Mouse (Mus musculus): ENCODE results near the gene Fam169b. TPM values are rescaled to one million over a fixed set of nuclear protein-coding genes. Genes with fewer than 3 reads are reported as not detected.
"Not testable (repeated sequence)": the region's sequence is repeated elsewhere in the genome, so short reads cannot be mapped to it uniquely, and the experiment has no call there.

Fam169b gene
- polyA plus RNA-seq, 1 experiment from 2014 or later: 0.14 TPM

DNA sequence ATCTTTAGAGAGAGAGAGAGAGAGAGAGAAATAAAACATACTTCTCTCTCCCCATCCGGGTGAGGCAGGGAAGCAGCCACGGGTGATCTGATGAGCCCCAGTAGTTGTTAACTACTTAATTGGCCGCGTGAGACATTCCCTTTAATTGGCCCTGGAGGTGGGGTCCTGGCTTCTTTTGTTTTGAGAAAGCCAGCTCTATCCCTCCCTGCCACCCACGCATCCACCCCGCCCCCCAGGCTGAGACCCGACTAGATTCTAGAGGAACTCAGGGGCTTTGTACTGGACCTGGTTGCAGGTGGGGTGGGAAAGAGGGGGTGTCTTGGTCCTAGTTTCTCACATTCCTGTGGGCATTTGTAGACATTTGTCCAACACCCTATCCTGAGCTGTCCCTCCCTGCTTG is 8.2 kb upstream of the Fam169b start:
- Histone ChIP-seq H3K4me2 (no peak overlapping the region), H3K9ac (replicated peaks) (no peak overlapping the region), H3K4me1 (peaks cover 16% of the 10 kb centered on the region), H3K27me3 (replicated peaks) (peaks cover 10% of the 10 kb centered on the region; the same call in 1 of the 2 replicates), H3K27ac (replicated peaks) (no peak overlapping the region), H3K4me3 (replicated peaks) (no peak overlapping the region), H3K9me3 (replicated peaks) (no peaks in the 10 kb centered on the region), H3K36me3 (no peaks in the 10 kb centered on the region)
- 23% methylated on average over 7 of the region's 7 CpGs for WGBS
- no peak for ATAC-seq (ENCODE audit: low FRiP score)

DNA sequence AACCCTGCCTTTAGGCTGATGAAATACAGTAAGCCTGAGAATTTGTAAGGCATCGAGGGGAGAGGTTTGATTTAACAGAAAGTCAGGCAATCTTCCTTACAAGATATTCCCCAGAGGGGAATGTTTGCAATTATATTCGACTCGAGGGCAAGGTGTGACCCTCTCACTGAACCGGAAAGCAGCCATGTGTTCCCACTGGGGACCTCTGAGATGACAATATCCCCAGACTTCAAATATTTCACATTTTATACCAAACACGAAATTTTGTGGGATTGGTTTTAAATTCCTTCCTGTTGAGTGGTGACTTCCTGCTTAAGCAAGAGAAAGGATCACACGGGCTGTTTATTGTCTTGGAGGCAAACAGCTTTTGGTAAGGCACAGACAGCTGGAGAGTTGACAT is 6.9 kb upstream of the Fam169b start:
- Histone ChIP-seq H3K27me3 (replicated peaks) (peaks cover 10% of the 10 kb centered on the region; the same call in 1 of the 2 replicates), H3K4me3 (replicated peaks) (no peak overlapping the region), H3K4me1 (peaks cover 16% of the 10 kb centered on the region), H3K4me2 (no peak overlapping the region), H3K9ac (replicated peaks) (no peak overlapping the region), H3K9me3 (replicated peaks) (no peaks in the 10 kb centered on the region), H3K36me3 (no peaks in the 10 kb centered on the region), H3K27ac (replicated peaks) (no peak overlapping the region)
- WGBS: 17% methylated on average over 6 of the region's 6 CpGs
- ATAC-seq (ENCODE audit: low FRiP score): no peak

DNA sequence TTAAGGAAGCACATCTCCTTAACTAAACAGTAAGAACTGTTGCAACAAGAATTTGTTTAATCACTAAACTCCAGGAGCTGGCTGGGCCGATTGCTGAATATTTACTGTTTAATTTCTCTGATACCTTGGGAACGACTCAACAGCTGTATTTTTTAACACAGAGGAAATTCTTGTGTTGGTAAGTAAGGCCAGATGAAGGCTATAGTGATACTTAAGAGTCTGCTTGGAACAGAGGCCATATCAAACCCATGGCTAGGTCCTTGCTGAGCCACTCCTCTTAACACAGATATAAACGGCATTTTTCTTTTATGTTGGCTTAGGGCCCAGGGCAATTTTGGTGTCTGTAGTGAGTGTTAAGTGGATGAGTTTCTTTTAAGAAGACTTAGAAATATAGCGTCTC is 3.1 kb upstream of the Fam169b start:
- WGBS: 66% methylated on average over 4 of the region's 4 CpGs
- no peak overlapping the region for H3K27ac ChIP-seq (replicated peaks)
- H3K4me2 ChIP-seq: no peak overlapping the region
- peaks cover 1% of the 10 kb centered on the region for H3K4me1 ChIP-seq
- H3K27me3 ChIP-seq (replicated peaks): peaks cover 10% of the 10 kb centered on the region; the same call in 1 of the 2 replicates
- no peaks in the 10 kb centered on the region for H3K9me3 ChIP-seq (replicated peaks)
- H3K36me3 ChIP-seq: no peaks in the 10 kb centered on the region
- ATAC-seq (ENCODE audit: low FRiP score): no peak
- H3K9ac ChIP-seq (replicated peaks): no peak overlapping the region
- no peak overlapping the region for H3K4me3 ChIP-seq (replicated peaks)

DNA sequence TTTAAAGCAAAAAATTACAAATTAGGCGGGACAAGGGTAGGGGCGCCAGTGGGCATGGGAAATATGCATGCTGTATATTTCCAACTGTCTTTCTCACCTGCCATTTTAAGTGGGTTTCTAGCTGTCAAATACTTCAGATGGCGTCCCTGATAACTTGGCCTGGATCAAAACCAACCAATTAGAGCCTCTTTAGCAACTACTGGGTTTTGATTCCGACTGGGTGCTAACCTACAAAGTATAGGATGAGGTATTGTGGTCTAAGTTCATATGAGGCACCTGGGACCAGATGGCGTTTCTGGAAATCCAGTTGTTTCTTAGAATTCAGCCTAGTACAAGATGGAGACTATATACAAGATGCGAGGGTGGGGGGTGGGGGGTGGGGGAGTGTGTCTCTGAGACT is 1.8 kb upstream of the Fam169b start:
- Histone ChIP-seq H3K27ac (replicated peaks) (no peak overlapping the region), H3K36me3 (no peaks in the 10 kb centered on the region), H3K27me3 (replicated peaks) (peaks cover 16% of the 10 kb centered on the region), H3K4me3 (replicated peaks) (no peak overlapping the region), H3K4me2 (no peak overlapping the region), H3K4me1 (peaks cover 12% of the 10 kb centered on the region), H3K9me3 (replicated peaks) (no peaks in the 10 kb centered on the region), H3K9ac (replicated peaks) (no peak overlapping the region)
- no peak for ATAC-seq (ENCODE audit: low FRiP score)
- 93% methylated on average over 6 of the region's 6 CpGs for WGBS

DNA sequence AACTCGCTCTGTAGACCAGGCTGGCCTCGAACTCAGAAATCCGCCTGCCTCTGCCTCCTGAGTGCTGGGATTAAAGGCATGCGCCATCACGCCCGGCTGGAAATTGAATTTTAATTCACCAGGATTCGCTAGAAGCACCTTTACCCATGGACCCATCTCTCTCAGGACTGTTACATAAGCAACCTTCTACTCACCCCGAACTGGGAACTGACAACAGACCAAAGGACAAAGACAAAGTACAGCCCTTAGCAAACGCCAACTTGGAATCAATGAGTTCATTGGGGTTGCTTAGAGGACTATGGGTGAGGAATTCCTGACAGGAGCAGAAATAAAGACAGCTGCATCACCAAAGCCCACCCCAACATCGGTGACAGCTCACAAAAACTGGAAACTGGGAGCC is 1.0 kb upstream of the Fam169b start:
- no peak overlapping the region for H3K4me3 ChIP-seq (replicated peaks)
- H3K9me3 ChIP-seq (replicated peaks): no peaks in the 10 kb centered on the region
- ATAC-seq (ENCODE audit: low FRiP score): no peak
- WGBS: 79% methylated on average over 10 of the region's 10 CpGs
- H3K4me2 ChIP-seq: no peak overlapping the region
- no peaks in the 10 kb centered on the region for H3K36me3 ChIP-seq
- peaks cover 23% of the 10 kb centered on the region for H3K27me3 ChIP-seq (replicated peaks)
- H3K9ac ChIP-seq (replicated peaks): no peak overlapping the region
- H3K27ac ChIP-seq (replicated peaks): no peak overlapping the region
- H3K4me1 ChIP-seq: peaks cover 16% of the 10 kb centered on the region

DNA sequence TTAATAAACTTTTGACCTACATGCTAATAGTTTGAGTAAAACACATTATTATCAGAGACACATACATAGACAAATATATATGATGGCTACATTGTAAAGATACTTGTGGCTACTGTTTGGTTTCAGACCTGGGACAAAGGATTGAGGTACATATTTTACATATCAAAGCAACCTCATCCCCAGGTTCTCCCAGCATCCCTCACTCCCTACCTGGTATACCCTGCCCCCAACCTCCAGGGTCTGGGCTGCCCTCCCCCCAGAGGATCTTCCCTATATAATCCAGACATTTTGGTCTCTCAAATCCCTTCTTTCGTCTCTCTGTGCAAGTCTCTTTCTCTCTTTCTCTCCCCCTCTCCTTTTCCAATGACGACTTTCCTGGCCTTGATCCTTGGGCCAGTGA is 579 bp downstream of the Fam169b start:
- 54% methylated on average over 2 of the region's 2 CpGs for WGBS
- no peak for ATAC-seq (ENCODE audit: low FRiP score)
- H3K27ac ChIP-seq (replicated peaks): no peak overlapping the region

DNA sequence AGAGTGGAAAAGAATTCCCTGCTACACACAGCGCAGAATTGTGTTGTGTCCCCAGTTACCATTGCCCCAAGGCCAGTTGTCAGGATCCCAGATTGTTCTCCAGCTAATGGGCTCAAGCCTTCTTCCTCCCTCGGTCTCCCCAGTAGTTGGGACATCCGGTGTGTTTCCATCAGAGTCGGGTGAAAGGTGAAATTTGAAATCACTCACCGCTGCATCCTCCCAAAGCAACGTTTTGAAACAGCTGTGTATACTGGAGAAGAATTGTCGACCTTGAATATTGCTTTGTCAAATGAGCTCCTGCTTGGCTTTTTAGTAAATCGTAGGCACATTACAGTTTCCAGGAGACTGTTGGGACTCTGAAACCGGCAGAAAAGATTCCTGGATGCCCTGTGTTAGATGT is 1.3 kb downstream of the Fam169b start:
- Histone ChIP-seq H3K27ac (replicated peaks) (no peak overlapping the region), H3K4me1 (peaks cover 16% of the 10 kb centered on the region), H3K4me2 (no peak overlapping the region), H3K9ac (replicated peaks) (no peak overlapping the region), H3K27me3 (replicated peaks) (peaks cover 29% of the 10 kb centered on the region), H3K9me3 (replicated peaks) (no peaks in the 10 kb centered on the region), H3K36me3 (no peaks in the 10 kb centered on the region), H3K4me3 (replicated peaks) (no peak overlapping the region)
- WGBS: 69% methylated on average over 9 of the region's 9 CpGs
- no peak for ATAC-seq (ENCODE audit: low FRiP score)

More for the DNA sequence above, 579 bp downstream of the Fam169b start:
- H3K9ac ChIP-seq (replicated peaks): no peak overlapping the region
- no peak overlapping the region for H3K4me2 ChIP-seq
- no peak overlapping the region for H3K4me3 ChIP-seq (replicated peaks)
- no peaks in the 10 kb centered on the region for H3K9me3 ChIP-seq (replicated peaks)
- peaks cover 29% of the 10 kb centered on the region for H3K27me3 ChIP-seq (replicated peaks)
- peaks cover 16% of the 10 kb centered on the region for H3K4me1 ChIP-seq
- no peaks in the 10 kb centered on the region for H3K36me3 ChIP-seq

DNA sequence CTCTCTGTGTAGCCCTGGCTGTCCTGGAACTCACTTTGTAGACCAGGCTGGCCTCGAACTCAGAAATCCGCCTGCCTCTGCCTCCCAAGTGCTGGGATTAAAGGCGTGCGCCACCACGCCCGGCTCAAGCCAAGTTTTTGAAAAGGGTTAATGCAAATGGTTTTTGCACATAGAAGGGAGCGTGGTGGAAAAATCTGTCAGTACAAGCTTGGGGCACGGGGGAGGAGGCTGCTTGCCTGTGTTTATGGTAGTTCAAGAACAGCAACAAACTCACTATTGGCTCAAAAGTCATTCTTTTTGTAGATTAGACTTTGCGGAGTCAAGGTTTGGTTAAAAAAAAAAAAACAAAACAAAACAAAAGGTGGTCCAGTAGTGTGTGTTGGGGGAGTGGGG is 1.8 kb downstream of the Fam169b start:
- Histone ChIP-seq H3K4me1 (peaks cover 16% of the 10 kb centered on the region), H3K27me3 (replicated peaks) (peaks cover 29% of the 10 kb centered on the region), H3K4me2 (peak overlapping the region; percentile 67), H3K4me3 (replicated peaks) (peak overlapping the region; percentile 27; the same call in 1 of the 2 replicates)
- not testable (repeated sequence) for H3K9me3 ChIP-seq (replicated peaks); H3K36me3 ChIP-seq; ATAC-seq (ENCODE audit: low FRiP score); H3K9ac ChIP-seq (replicated peaks); H3K27ac ChIP-seq (replicated peaks)
- WGBS: 48% methylated on average over 9 of the region's 9 CpGs

DNA sequence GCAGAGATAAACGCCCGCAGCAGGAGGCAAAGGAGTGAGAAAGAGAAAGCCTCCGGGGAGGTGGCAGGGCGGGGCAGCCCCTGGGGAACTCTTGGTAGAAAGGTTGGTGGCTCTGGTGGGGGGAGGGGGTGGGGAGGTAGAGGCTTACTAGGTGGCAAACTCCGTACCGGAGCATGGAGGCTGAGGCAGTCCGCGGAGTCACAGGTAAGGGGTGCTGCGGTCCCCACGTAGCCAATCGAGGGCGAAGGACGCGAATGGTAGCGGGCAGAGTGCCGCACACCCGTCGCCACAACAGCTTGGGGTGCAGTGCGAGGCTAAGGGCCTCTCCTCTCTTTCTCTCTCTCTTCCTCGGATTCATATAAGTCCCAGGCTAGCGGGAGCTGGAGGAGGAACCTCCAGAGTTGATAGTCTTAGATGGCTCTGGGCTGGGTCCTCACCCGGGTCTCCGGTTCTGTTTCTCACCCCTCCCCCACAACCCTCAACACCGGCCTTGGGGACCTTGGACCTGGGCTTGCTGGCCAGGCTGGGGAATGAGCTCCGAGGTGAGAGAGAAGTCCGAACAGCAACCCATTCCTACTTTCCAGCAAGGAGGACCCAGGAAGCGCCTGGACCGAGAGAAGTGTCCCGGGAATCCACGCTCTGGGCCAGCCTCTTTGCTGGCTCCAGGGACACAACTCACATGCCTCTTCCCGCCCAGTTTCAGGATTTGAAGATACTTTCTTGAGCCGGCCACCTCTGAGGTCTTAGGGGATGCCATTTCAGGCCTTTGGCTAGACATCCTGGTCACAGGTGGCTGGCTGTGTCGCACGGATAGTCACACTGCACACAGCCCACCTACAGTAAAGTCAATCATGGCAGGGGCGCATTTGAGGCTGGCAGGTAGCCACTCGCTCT is 2.4 kb downstream of the Fam169b start:
- H3K4me3 ChIP-seq (replicated peaks): peak overlapping the region; percentile 27
- WGBS: 4% methylated on average over 36 of the region's 36 CpGs
- peaks cover 16% of the 10 kb centered on the region for H3K4me1 ChIP-seq
- no peaks in the 10 kb centered on the region for H3K9me3 ChIP-seq (replicated peaks)
- H3K4me2 ChIP-seq: peak overlapping the region; percentile 67
- H3K9ac ChIP-seq (replicated peaks): 0 out of 2 replicates have a peak overlapping the region, but pooled peaks have one; percentile 17
- no peaks in the 10 kb centered on the region for H3K36me3 ChIP-seq
- H3K27me3 ChIP-seq (replicated peaks): peaks cover 29% of the 10 kb centered on the region
- no peak for ATAC-seq (ENCODE audit: low FRiP score)
- no peak overlapping the region for H3K27ac ChIP-seq (replicated peaks)

DNA sequence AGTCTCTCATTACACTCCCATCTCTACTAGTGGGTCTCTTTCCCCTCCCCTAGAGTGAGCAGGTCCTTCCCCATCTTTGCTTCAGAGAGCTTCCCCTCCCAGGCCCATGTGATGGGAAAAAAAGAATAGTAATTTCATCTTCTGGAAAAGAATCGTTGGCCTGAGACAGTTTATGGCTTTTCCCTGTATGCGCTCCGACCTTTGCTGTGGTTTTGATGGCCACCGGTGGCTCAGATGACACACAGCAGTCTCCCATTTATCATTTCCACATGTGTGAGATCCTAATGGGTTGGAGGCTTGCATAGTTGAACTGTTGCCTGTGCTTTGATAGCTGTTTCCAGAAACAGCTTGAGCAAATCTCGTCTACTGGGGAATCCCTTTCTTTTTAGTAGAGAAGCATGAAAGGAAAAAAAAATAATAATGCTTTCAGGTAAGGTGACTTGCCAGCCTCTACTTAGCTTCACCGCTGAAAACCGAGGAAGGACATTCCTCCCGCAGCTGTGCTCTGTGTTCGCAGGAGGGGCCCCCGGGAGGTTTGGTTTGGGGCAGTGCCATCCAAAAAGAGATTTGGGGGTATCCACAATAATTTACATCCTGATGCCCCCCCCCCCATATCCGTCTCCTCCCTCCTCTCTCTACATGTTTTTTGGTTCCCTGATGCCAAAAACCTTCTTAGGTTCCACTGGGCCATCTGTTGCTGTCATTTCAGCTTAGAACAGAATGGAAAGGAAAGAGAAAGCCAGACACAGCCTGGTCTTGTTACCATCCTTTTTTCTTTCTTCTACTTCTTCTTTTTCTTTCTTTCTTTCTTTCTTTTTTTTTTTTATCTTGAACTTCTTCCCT is 3.6 kb downstream of the Fam169b start:
- H3K27me3 ChIP-seq (replicated peaks): peaks cover 29% of the 10 kb centered on the region
- H3K4me2 ChIP-seq: no peak overlapping the region
- H3K4me3 ChIP-seq (replicated peaks): no peak overlapping the region
- H3K27ac ChIP-seq (replicated peaks): no peak overlapping the region
- no peaks in the 10 kb centered on the region for H3K36me3 ChIP-seq
- H3K4me1 ChIP-seq: peaks cover 16% of the 10 kb centered on the region
- no peaks in the 10 kb centered on the region for H3K9me3 ChIP-seq (replicated peaks)
- WGBS: 38% methylated on average over 11 of the region's 11 CpGs
- ATAC-seq (ENCODE audit: low FRiP score): no peak
- H3K9ac ChIP-seq (replicated peaks): no peak overlapping the region

DNA sequence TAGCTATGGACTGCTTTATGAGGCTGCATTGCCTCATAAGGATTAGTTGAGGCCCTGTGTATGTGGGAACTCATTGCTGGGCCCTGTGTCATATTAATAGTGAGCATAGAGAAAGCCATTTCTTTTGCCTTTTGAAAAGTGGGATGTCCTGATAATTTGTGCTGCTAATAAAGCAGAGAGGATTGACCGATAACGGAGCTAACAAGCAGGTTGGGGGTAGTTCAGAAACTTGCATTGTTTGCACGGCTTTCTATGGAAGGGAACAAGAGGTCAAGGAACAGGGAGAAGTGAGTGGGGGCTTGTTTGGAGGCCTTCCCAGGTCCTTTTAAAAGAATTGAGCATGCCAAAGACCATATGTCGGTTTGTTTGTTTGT is 4.2 kb downstream of the Fam169b start:
- no peak overlapping the region for H3K4me3 ChIP-seq (replicated peaks)

DNA sequence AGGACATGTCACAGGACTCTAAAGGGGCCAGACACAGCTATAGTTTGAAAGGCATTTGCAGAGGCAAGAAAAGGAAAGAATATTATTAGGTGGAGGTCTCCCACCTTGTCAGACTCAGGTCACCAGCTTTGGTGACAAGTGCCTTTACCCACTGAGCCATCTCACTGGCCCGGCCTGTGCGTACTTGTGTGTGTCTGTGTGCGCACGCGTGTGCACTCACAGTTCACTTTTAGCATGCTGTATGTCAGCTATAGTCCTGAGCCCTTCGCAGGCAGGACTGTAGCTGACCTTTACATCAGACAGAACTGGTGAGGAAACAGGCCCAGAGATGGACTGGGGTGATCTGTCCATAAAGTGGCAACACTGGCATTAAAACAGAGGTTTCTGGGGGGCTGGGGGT is 4.7 kb downstream of the Fam169b start:
- Histone ChIP-seq H3K4me2 (no peak overlapping the region), H3K36me3 (no peaks in the 10 kb centered on the region), H3K9me3 (replicated peaks) (no peaks in the 10 kb centered on the region), H3K27ac (replicated peaks) (no peak overlapping the region), H3K4me1 (peaks cover 16% of the 10 kb centered on the region), H3K27me3 (replicated peaks) (peaks cover 29% of the 10 kb centered on the region), H3K9ac (replicated peaks) (no peak overlapping the region), H3K4me3 (replicated peaks) (no peak overlapping the region)
- no peak for ATAC-seq (ENCODE audit: low FRiP score)
- WGBS: 96% methylated on average over 6 of the region's 6 CpGs

More for the DNA sequence above, 4.2 kb downstream of the Fam169b start:
- Histone ChIP-seq H3K4me2 (no peak overlapping the region), H3K27me3 (replicated peaks) (peaks cover 29% of the 10 kb centered on the region), H3K27ac (replicated peaks) (no peak overlapping the region), H3K9me3 (replicated peaks) (no peaks in the 10 kb centered on the region), H3K4me1 (peaks cover 16% of the 10 kb centered on the region), H3K36me3 (no peaks in the 10 kb centered on the region), H3K9ac (replicated peaks) (no peak overlapping the region)
- 59% methylated on average over 4 of the region's 4 CpGs for WGBS
- ATAC-seq (ENCODE audit: low FRiP score): no peak

All from neural tube, embryonic 15.5 days (tissue).